Mouse (Mus musculus) cerebellum, adult 2 months (tissue): ENCODE results near the gene Taf8. TPM values are rescaled to one million over a fixed set of nuclear protein-coding genes. Genes with fewer than 3 reads are reported as not detected.
A peak's percentile ranks its signal among the peaks of the same experiment; 100 is the strongest.

Experiments
- DNase-seq, 2 experiments: peaks; one replicate each; pipeline ENCODE4 v3.0.0; 2021
- H3K27ac ChIP-seq: fragments of 200-500 bp; 2 replicates; pipeline ENCODE4 v1.5.1; 2012; ENCODE audit warnings: low read length, control low read depth, inconsistent platforms; ENCODE audit not compliant: insufficient read depth
- H3K27me3 ChIP-seq: fragments of 200-500 bp; 2 replicates; pipeline ENCODE4 v1.6.1; 2012; ENCODE audit warnings: inconsistent platforms, mild to moderate bottlenecking, low read length, moderate library complexity; ENCODE audit not compliant: control insufficient read depth, insufficient read depth
- H3K4me1 ChIP-seq: fragments of 200-500 bp; 2 replicates; pipeline ENCODE4 v1.6.1; 2011; ENCODE audit warnings: low read length; ENCODE audit not compliant: control insufficient read depth, insufficient read depth
- H3K4me3 ChIP-seq: fragments of 200-500 bp; replicated peaks from 2 replicates; pipeline ENCODE3; 2011; ENCODE audit warnings: mild to moderate bottlenecking, low read depth, low read length, control low read depth; ENCODE audit not compliant: insufficient read depth
- CTCF ChIP-seq: fragments of 200-500 bp; IDR thresholded peaks from 2 replicates; pipeline ENCODE4 v1.5.1; 2011; ENCODE audit warnings: low read depth, mild to moderate bottlenecking, control low read depth, low read length, moderate library complexity, borderline replicate concordance; ENCODE audit not compliant: insufficient read depth
- POLR2A ChIP-seq: fragments of 200-500 bp; IDR thresholded peaks from 2 replicates; pipeline ENCODE4 v1.6.1; 2011; ENCODE audit warnings: low read length, control low read depth, borderline replicate concordance; ENCODE audit not compliant: insufficient read depth
- WGBS: fragments of 180-500 bp; shearing (Covaris S2); methylation state at CpG from one replicate; pipeline ENCODE4 v1.1.7; 2018; 5-methylcytosine and 5-hydroxymethylcytosine counted together
- polyA plus RNA-seq: library from polyadenylated mRNA; depleted of rRNA; stranded (reverse); fragments of >200 nt; gene quantifications from 2 replicates; pipeline ENCODE4 v1.2.3, GENCODE M21; 2012

Gene Taf8
- polyA plus RNA-seq, 1 experiment = 32.0 TPM

DNA sequence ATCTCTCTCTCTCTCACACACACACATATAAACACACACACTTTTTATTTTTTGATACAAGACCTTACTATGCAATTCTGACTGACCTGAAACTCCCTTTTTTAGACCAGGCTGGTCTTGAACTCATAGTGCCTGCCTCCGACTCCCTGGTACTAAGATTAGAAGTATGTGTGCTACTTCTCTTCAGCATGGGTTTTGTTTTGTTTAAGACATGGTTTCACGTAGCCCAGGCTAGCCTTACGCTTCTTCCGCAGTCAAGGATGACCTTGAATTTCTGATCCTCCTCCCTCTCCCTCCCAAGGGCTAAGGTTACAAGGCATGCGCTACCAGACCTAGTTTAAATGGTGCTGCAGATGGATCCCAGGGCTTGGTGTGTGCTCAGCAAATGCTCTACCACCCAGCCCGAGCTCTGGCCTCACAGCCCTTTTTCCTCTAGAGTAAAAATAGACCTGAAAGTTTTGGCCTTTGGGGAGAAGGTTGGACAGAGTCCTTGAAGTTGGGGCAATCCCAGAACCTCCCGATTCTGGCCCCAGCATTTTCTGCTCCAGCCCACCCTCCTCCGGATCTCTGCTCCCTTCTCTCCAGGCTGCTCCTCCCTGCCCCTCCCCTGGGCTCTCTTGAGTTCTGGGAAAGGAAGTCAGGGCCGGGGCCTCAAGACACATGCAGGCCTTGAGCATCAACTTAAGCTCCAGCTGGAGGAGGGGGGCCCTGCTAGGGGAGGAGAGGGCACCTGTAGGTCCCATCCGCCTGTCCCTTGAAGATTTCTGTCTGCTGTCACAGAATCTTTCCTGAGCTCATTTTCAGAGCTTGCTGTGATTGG is 11.1 kb upstream of the Taf8 start:
- Histone ChIP-seq H3K27me3 (no peaks in the 10 kb centered on the region), H3K4me1 (no peaks in the 10 kb centered on the region; the same call in 1 of the 2 replicates), H3K27ac (no peak overlapping the region), H3K4me3 (no peak overlapping the region)
- no peak for DNase-seq
- no peak for TF ChIP-seq CTCF
- no peak for TF ChIP-seq POLR2A
- 63% methylated on average over 10 of the region's 10 CpGs for WGBS

DNA sequence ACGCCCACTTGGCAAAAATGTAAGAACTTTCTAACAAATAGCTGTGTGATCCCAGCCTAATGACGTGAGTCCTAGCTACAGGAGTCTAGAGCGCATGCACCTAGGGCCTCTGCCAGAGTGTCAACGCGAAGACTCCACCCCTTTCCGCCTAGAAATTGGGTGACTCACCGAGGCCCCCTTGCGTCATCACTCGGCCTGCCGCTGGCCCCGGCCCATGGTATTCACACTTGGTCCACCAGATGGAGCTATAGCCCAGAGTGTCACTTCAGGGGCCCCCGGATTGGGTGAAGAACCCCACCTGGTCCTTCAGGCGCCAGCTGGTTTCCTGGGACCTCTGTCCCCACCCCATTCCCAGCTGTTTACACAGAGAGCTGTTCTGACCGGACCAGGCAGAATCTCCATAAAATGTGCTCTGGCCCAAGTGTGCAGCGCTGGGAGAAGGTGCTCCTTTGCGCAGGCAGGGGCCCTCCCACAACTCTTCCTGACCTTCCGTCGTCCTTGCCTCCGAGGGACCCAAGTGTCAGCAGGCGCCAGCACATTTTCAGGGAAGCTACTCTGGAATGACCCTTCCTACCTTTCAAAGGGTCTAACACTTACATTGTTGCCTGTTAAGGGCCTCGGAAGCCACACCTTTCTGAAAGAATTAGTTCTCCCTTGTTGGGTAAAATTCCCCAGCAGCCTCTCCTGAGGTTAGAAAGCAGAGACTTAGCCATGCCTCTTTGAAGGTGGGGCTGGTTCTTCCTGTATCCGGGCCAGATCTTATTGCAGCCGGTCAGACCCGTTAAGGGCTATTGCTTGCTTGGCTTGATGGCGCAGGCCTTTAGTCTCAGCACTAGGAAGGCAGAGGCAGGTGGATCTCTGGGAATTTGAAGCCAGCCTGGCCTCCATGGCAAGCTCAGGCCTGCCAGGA is 9.3 kb upstream of the Taf8 start:
- H3K27me3 ChIP-seq = no peaks in the 10 kb centered on the region
- H3K4me3 ChIP-seq = no peak overlapping the region
- TF ChIP-seq POLR2A (no peak), CTCF (peak; percentile 54; the same call in 1 of the 2 replicates)
- H3K27ac ChIP-seq = no peak overlapping the region
- no peaks in the 10 kb centered on the region; the same call in 1 of the 2 replicates for H3K4me1 ChIP-seq
- peak; percentile 85 to 86 for DNase-seq
- whole genome bisulfite sequencing = 21% methylated on average over 25 of the region's 25 CpGs

DNA sequence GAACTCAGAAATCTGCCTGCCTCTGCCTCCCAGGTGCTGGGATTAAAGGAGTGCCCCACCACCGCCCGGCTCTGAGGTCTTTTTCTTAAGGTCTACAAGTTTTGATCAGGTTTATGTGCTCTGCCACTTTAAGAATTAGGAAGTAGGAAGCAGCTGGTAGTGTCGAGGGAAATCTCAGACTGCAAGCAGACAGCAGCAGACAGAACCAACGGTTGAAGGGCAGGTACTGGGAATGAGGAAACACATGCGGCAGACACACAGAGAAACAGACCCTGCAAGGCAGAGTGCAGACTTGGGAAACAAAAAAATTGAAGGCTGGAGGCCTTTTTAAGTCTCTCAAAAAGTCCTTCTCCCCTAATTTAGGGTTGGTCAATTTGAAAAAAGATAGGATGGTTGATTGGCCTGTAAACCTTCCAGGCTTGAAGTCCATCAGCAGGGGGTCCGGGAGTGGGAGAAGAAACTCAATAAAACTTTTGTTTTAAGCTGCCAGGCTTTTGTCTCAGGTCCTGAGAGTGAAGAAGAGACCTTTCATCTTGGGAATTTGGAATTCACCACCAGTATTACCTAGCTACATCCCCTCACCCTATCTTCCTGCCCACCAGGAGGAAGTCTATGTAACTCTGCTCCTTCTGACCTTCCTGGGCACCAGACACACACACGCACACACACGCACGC is 7.1 kb upstream of the Taf8 start:
- DNase-seq = no peak

GRCm38 (mm10) chr17:47508012-47508608 is 6.0 kb upstream of the Taf8 start:
- peak in 1 of 2 experiments; percentile 48 for DNase-seq
- no peaks in the 10 kb centered on the region for H3K27me3 ChIP-seq
- H3K4me1 ChIP-seq = peaks cover 4% of the 10 kb centered on the region; the same call in 1 of the 2 replicates
- 39% methylated on average over 12 of the region's 12 CpGs for WGBS
- no peak for TF ChIP-seq CTCF
- no peak for TF ChIP-seq POLR2A
- H3K27ac ChIP-seq = peak overlapping the region; percentile 73
- no peak overlapping the region for H3K4me3 ChIP-seq

More for the DNA sequence above, 7.1 kb upstream of the Taf8 start:
- no peak overlapping the region for H3K4me3 ChIP-seq
- TF ChIP-seq CTCF (no peak), POLR2A (no peak)
- 52% methylated on average over 9 of the region's 9 CpGs for WGBS
- H3K27me3 ChIP-seq = no peaks in the 10 kb centered on the region
- H3K4me1 ChIP-seq = peaks cover 4% of the 10 kb centered on the region; the same call in 1 of the 2 replicates
- no peak overlapping the region for H3K27ac ChIP-seq

- no peak for TF ChIP-seq CTCF
- TF ChIP-seq POLR2A = no peak
- Histone ChIP-seq H3K4me3 (no peak overlapping the region), H3K27ac (peak overlapping the region; percentile 61; the same call in 1 of the 2 replicates), H3K4me1 (peaks cover 4% of the 10 kb centered on the region; the same call in 1 of the 2 replicates), H3K27me3 (no peaks in the 10 kb centered on the region)
- DNase-seq = no peak
- WGBS = 83% methylated on average over 2 of the region's 2 CpGs
These were observed 5.4 kb upstream of the Taf8 start for GRCm38 (mm10) chr17:47507523-47507922.

DNA sequence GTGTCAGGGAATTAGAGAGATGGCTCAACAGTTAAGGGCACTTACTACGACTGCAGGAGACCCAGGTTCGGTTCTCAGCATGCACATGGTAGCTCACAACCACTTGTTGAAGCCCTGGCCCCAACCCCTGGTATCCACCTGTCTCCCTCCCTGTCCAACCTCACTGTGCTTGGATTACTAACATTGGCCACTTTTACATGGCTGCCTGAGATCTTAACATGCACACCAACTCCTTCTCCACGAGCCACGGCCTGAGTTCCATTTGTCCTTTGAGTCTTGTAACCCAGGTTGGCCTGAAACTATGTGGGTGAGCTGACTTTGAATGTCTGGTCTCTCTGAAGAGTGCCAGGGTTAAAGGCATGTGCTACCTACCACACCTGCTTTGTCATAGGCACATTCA is 4.6 kb upstream of the Taf8 start:
- no peak for DNase-seq
- Histone ChIP-seq H3K27ac (no peak overlapping the region), H3K4me1 (peaks cover 4% of the 10 kb centered on the region; the same call in 1 of the 2 replicates), H3K4me3 (no peak overlapping the region), H3K27me3 (no peaks in the 10 kb centered on the region)
- WGBS = 71% methylated on average over 4 of the region's 4 CpGs
- TF ChIP-seq CTCF (no peak), POLR2A (no peak)

DNA sequence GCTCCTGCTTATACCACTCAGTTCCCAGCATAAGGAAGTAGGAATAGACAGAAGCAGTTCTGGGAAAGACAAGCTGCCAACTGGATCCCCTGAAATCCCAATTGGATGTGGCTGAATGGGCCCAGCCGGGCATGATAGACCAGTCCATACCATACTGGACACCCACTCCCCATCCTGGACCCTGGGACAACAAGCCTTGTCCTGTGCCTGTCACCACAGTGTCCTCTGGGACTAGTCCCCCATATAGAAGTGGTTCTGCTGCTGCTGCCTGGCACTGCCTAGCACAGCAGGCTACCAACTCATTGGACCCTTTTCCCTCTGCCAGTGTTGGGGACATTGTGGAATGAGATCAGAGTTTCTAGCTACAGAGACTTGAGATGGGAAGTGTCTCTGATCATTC is 4.0 kb upstream of the Taf8 start:
- no peak for DNase-seq
- Histone ChIP-seq H3K27ac (no peak overlapping the region; the same call in 1 of the 2 replicates), H3K27me3 (no peaks in the 10 kb centered on the region), H3K4me1 (peaks cover 8% of the 10 kb centered on the region; the same call in 1 of the 2 replicates), H3K4me3 (no peak overlapping the region)
- 60% methylated on average over 1 of the region's 1 CpGs for WGBS
- TF ChIP-seq CTCF = no peak
- TF ChIP-seq POLR2A = no peak
